Mouse (Mus musculus): ENCODE measurements around the gene Cog5. TPM values are rescaled to one million over a fixed set of nuclear protein-coding genes. Genes with fewer than 3 reads are reported as not detected.

Cog5 gene
- polyA plus RNA-seq, 1 experiment from 2014 or later, result 33.5 TPM

- Histone ChIP-seq H3K4me3 (no peak overlapping the region), H3K4me1 (no peaks in the 10 kb centered on the region), H3K4me2 (replicated peaks) (no peak overlapping the region), H3K27ac (replicated peaks) (no peak overlapping the region), H3K36me3 (no peaks in the 10 kb centered on the region), H3K27me3 (no peaks in the 10 kb centered on the region), H3K9ac (replicated peaks) (no peak overlapping the region), H3K9me3 (no peaks in the 10 kb centered on the region)
- no peak for ATAC-seq (ENCODE audit: low FRiP score, low read depth)
- WGBS, result 63% methylated on average over 2 of the region's 2 CpGs
Observed at GRCm38 (mm10) chr12:31754465-31754864, 99.8 kb downstream of the Cog5 start.

- ATAC-seq (ENCODE audit: low FRiP score, low read depth), result no peak
- H3K36me3 ChIP-seq, result no peaks in the 10 kb centered on the region
- no peaks in the 10 kb centered on the region for H3K4me1 ChIP-seq
- H3K27me3 ChIP-seq, result no peaks in the 10 kb centered on the region
- no peak overlapping the region for H3K4me2 ChIP-seq (replicated peaks)
- no peak overlapping the region for H3K4me3 ChIP-seq
- H3K9ac ChIP-seq (replicated peaks), result no peak overlapping the region
- no peak overlapping the region for H3K27ac ChIP-seq (replicated peaks)
- WGBS, result 62% methylated on average over 2 of the region's 2 CpGs
- H3K9me3 ChIP-seq, result no peaks in the 10 kb centered on the region
Observed at GRCm38 (mm10) chr12:31755885-31756755, 101.5 kb downstream of the Cog5 start.

- WGBS, result 87% methylated on average over 3 of the region's 3 CpGs
- ATAC-seq (ENCODE audit: low FRiP score, low read depth), result no peak
Observed at GRCm38 (mm10) chr12:31773612-31774011, 118.9 kb downstream of the Cog5 start.

GRCm38 (mm10) chr12:31784291-31784690 lies 129.6 kb downstream of the Cog5 start:
- 63% methylated on average over 1 of the region's 1 CpGs for WGBS
- no peak overlapping the region for H3K4me2 ChIP-seq (replicated peaks)
- H3K4me1 ChIP-seq, result no peaks in the 10 kb centered on the region
- H3K27me3 ChIP-seq, result no peaks in the 10 kb centered on the region
- H3K27ac ChIP-seq (replicated peaks), result no peak overlapping the region
- H3K4me3 ChIP-seq, result no peak overlapping the region
- H3K9ac ChIP-seq (replicated peaks), result no peak overlapping the region
- H3K36me3 ChIP-seq, result no peaks in the 10 kb centered on the region
- no peaks in the 10 kb centered on the region for H3K9me3 ChIP-seq
- ATAC-seq (ENCODE audit: low FRiP score, low read depth), result no peak

More at GRCm38 (mm10) chr12:31773612-31774011, 118.9 kb downstream of the Cog5 start:
- Histone ChIP-seq H3K4me1 (no peaks in the 10 kb centered on the region), H3K27me3 (no peaks in the 10 kb centered on the region), H3K4me3 (no peak overlapping the region), H3K4me2 (replicated peaks) (no peak overlapping the region), H3K9ac (replicated peaks) (no peak overlapping the region), H3K36me3 (no peaks in the 10 kb centered on the region), H3K9me3 (no peaks in the 10 kb centered on the region), H3K27ac (replicated peaks) (no peak overlapping the region)

GRCm38 (mm10) chr12:31788530-31788929 lies 133.9 kb downstream of the Cog5 start:
- no peaks in the 10 kb centered on the region for H3K4me1 ChIP-seq
- no peak overlapping the region for H3K4me3 ChIP-seq
- no peak for ATAC-seq (ENCODE audit: low FRiP score, low read depth)
- no peaks in the 10 kb centered on the region for H3K36me3 ChIP-seq
- WGBS, result 90% methylated on average over 3 of the region's 3 CpGs
- no peaks in the 10 kb centered on the region for H3K27me3 ChIP-seq
- no peak overlapping the region for H3K4me2 ChIP-seq (replicated peaks)
- H3K9ac ChIP-seq (replicated peaks), result no peak overlapping the region
- H3K9me3 ChIP-seq, result no peaks in the 10 kb centered on the region
- no peak overlapping the region for H3K27ac ChIP-seq (replicated peaks)

GRCm38 (mm10) chr12:31806410-31807154 lies 151.9 kb downstream of the Cog5 start:
- WGBS, result 91% methylated on average over 5 of the region's 5 CpGs
- ATAC-seq (ENCODE audit: low FRiP score, low read depth), result no peak

GRCm38 (mm10) chr12:31818051-31818461 lies 163.4 kb downstream of the Cog5 start:
- Histone ChIP-seq H3K4me3 (no peak overlapping the region), H3K9me3 (no peaks in the 10 kb centered on the region), H3K4me2 (replicated peaks) (no peak overlapping the region), H3K27ac (replicated peaks) (no peak overlapping the region), H3K36me3 (no peaks in the 10 kb centered on the region), H3K9ac (replicated peaks) (no peak overlapping the region), H3K27me3 (no peaks in the 10 kb centered on the region), H3K4me1 (no peaks in the 10 kb centered on the region)
- ATAC-seq (ENCODE audit: low FRiP score, low read depth), result no peak
- WGBS, result 89% methylated on average over 3 of the region's 3 CpGs

More at GRCm38 (mm10) chr12:31806410-31807154, 151.9 kb downstream of the Cog5 start:
- Histone ChIP-seq H3K4me3 (no peak overlapping the region), H3K4me1 (no peaks in the 10 kb centered on the region), H3K9ac (replicated peaks) (no peak overlapping the region), H3K27me3 (no peaks in the 10 kb centered on the region), H3K4me2 (replicated peaks) (no peak overlapping the region), H3K9me3 (no peaks in the 10 kb centered on the region), H3K36me3 (no peaks in the 10 kb centered on the region), H3K27ac (replicated peaks) (no peak overlapping the region)

- H3K4me1 ChIP-seq, result no peaks in the 10 kb centered on the region
- no peaks in the 10 kb centered on the region for H3K9me3 ChIP-seq
- ATAC-seq (ENCODE audit: low FRiP score, low read depth), result no peak
- H3K36me3 ChIP-seq, result no peaks in the 10 kb centered on the region
- H3K4me2 ChIP-seq (replicated peaks), result no peak overlapping the region
- no peaks in the 10 kb centered on the region for H3K27me3 ChIP-seq
- H3K4me3 ChIP-seq, result no peak overlapping the region
- no peak overlapping the region for H3K27ac ChIP-seq (replicated peaks)
- H3K9ac ChIP-seq (replicated peaks), result no peak overlapping the region
Observed at GRCm38 (mm10) chr12:31819096-31819495, 164.4 kb downstream of the Cog5 start.

- no peaks in the 10 kb centered on the region for H3K36me3 ChIP-seq
- ATAC-seq (ENCODE audit: low FRiP score, low read depth), result no peak
- no peaks in the 10 kb centered on the region for H3K9me3 ChIP-seq
- no peak overlapping the region for H3K27ac ChIP-seq (replicated peaks)
- H3K9ac ChIP-seq (replicated peaks), result no peak overlapping the region
- whole genome bisulfite sequencing, result 88% methylated on average over 7 of the region's 7 CpGs
- no peaks in the 10 kb centered on the region for H3K4me1 ChIP-seq
- H3K27me3 ChIP-seq, result no peaks in the 10 kb centered on the region
- no peak overlapping the region for H3K4me3 ChIP-seq
- H3K4me2 ChIP-seq (replicated peaks), result no peak overlapping the region
Observed at GRCm38 (mm10) chr12:31819520-31819919, 164.9 kb downstream of the Cog5 start.

GRCm38 (mm10) chr12:31823671-31824070 lies 169.0 kb downstream of the Cog5 start:
- H3K4me1 ChIP-seq, result no peaks in the 10 kb centered on the region
- WGBS, result 63% methylated on average over 3 of the region's 3 CpGs
- H3K9me3 ChIP-seq, result no peaks in the 10 kb centered on the region
- H3K4me2 ChIP-seq (replicated peaks), result no peak overlapping the region
- no peak overlapping the region for H3K4me3 ChIP-seq
- ATAC-seq (ENCODE audit: low FRiP score, low read depth), result no peak
- H3K27ac ChIP-seq (replicated peaks), result no peak overlapping the region
- no peaks in the 10 kb centered on the region for H3K36me3 ChIP-seq
- no peaks in the 10 kb centered on the region for H3K27me3 ChIP-seq
- H3K9ac ChIP-seq (replicated peaks), result no peak overlapping the region

GRCm38 (mm10) chr12:31824831-31825230 lies 170.2 kb downstream of the Cog5 start:
- no peak overlapping the region for H3K4me2 ChIP-seq (replicated peaks)
- H3K9me3 ChIP-seq, result no peaks in the 10 kb centered on the region
- no peaks in the 10 kb centered on the region for H3K4me1 ChIP-seq
- H3K27ac ChIP-seq (replicated peaks), result no peak overlapping the region
- no peak overlapping the region for H3K9ac ChIP-seq (replicated peaks)
- H3K36me3 ChIP-seq, result no peaks in the 10 kb centered on the region
- H3K4me3 ChIP-seq, result no peak overlapping the region
- ATAC-seq (ENCODE audit: low FRiP score, low read depth), result no peak
- WGBS, result 79% methylated on average over 5 of the region's 5 CpGs
- no peaks in the 10 kb centered on the region for H3K27me3 ChIP-seq

- Histone ChIP-seq H3K4me1 (no peaks in the 10 kb centered on the region), H3K27me3 (no peaks in the 10 kb centered on the region), H3K9me3 (no peaks in the 10 kb centered on the region), H3K4me3 (no peak overlapping the region), H3K9ac (replicated peaks) (no peak overlapping the region), H3K4me2 (replicated peaks) (no peak overlapping the region), H3K36me3 (no peaks in the 10 kb centered on the region), H3K27ac (replicated peaks) (no peak overlapping the region)
- no peak for ATAC-seq (ENCODE audit: low FRiP score, low read depth)
- 61% methylated on average over 10 of the region's 10 CpGs for WGBS
Observed at GRCm38 (mm10) chr12:31825821-31826220, 171.2 kb downstream of the Cog5 start.

Measured in midbrain, embryonic 12.5 days (tissue).